Mouse (Mus musculus) testis, adult 2 months (tissue): ENCODE results near the gene Cog6.

ENCODE experiments used
- CTCF ChIP-seq: fragments of 200-500 bp; IDR thresholded peaks from 2 replicates; pipeline ENCODE4 v1.5.1; 2012; ENCODE audit warnings: low read depth, mild to moderate bottlenecking, inconsistent platforms, low read length, moderate library complexity; ENCODE audit not compliant: control insufficient read depth, insufficient read depth, insufficient replicate concordance
- POLR2A ChIP-seq: fragments of 200-500 bp; IDR thresholded peaks from 2 replicates; pipeline ENCODE4 v1.6.1; 2012; ENCODE audit warnings: low read depth, mild to moderate bottlenecking, inconsistent platforms, low read length, moderate library complexity; ENCODE audit not compliant: control insufficient read depth

- TF ChIP-seq POLR2A (no peak), CTCF (no peak)
These were observed 19.0 kb upstream of the Cog6 start for GRCm38 (mm10) chr3:53036076-53036475.
